Mouse (Mus musculus): ENCODE results near the gene Mrpl46.

- TF ChIP-seq HCFC1 (IDR thresholded peaks at IDR 0.05; ENCODE audit: borderline replicate concordance, insufficient read depth, low read length) (no peak), ZC3H11A (IDR thresholded peaks at IDR 0.05; ENCODE audit: borderline replicate concordance, low read depth, low read length) (no peak), ZNF384 (IDR thresholded peaks at IDR 0.05; ENCODE audit: low read depth, low read length) (no peak), CHD2 (IDR thresholded peaks at IDR 0.05; ENCODE audit: low read depth, low read length) (no peak)
Observed at GRCm38 (mm10) chr7:78787793-78788380, 4.6 kb upstream of the Mrpl46 start.

All from ES-E14 (cell line).